Mouse (Mus musculus) cerebellum, postnatal 10 days (tissue): ENCODE data around the gene Gm28230.
A peak's percentile ranks its signal among the peaks of the same experiment; 100 is the strongest.

Experiments
- DNase-seq, 2 experiments: peaks; one replicate each; pipeline ENCODE4 v3.0.0; 2021; ENCODE audit warnings: mixed read lengths in 2 of 2

The Gm28230 gene

GRCm38 (mm10) chr2:74739869-74740268, 13.3 kb downstream of the Gm28230 start:
- no peak for DNase-seq

- peak; percentile 35 to 42 for DNase-seq
Measured at GRCm38 (mm10) chr2:74740311-74741091, 14.0 kb downstream of the Gm28230 start.

- DNase-seq = no peak
Measured at GRCm38 (mm10) chr2:74741252-74741978, 14.9 kb downstream of the Gm28230 start.

GRCm38 (mm10) chr2:74741979-74742277, 15.4 kb downstream of the Gm28230 start:
- no peak for DNase-seq

GRCm38 (mm10) chr2:74745540-74746297, 19.2 kb downstream of the Gm28230 start:
- peak in 1 of 2 experiments; percentile 8 for DNase-seq

GRCm38 (mm10) chr2:74746298-74746921, 19.9 kb downstream of the Gm28230 start:
- peak; percentile 10 to 29 for DNase-seq

- DNase-seq = peak; percentile 14 to 25
Measured at GRCm38 (mm10) chr2:74747006-74747405, 20.5 kb downstream of the Gm28230 start.

- peak; percentile 10 to 40 for DNase-seq
Measured at GRCm38 (mm10) chr2:74747661-74748141, 21.2 kb downstream of the Gm28230 start.

GRCm38 (mm10) chr2:74748436-74748995, 22.0 kb downstream of the Gm28230 start:
- DNase-seq = peak in 1 of 2 experiments; percentile 48

- DNase-seq = peak; percentile 53 to 54
Measured at GRCm38 (mm10) chr2:74749337-74750121, 23.0 kb downstream of the Gm28230 start.

- peak in 1 of 2 experiments; percentile 4 for DNase-seq
Measured at GRCm38 (mm10) chr2:74750731-74751250, 24.3 kb downstream of the Gm28230 start.

- peak in 1 of 2 experiments; percentile 2 for DNase-seq
Measured at GRCm38 (mm10) chr2:74751861-74752260, 25.3 kb downstream of the Gm28230 start.

- DNase-seq = peak in 1 of 2 experiments; percentile 4
Measured at GRCm38 (mm10) chr2:74752431-74753174, 26.1 kb downstream of the Gm28230 start.

GRCm38 (mm10) chr2:74753175-74753523, 26.6 kb downstream of the Gm28230 start:
- DNase-seq = no peak

- DNase-seq = no peak
Measured at GRCm38 (mm10) chr2:74753711-74754110, 27.2 kb downstream of the Gm28230 start.

GRCm38 (mm10) chr2:74760146-74760545, 33.6 kb downstream of the Gm28230 start:
- DNase-seq = no peak

- no peak for DNase-seq
Measured at GRCm38 (mm10) chr2:74761941-74762340, 35.4 kb downstream of the Gm28230 start.

GRCm38 (mm10) chr2:74762522-74763244, 36.2 kb downstream of the Gm28230 start, which contains the start of gene Hoxd1:
Gene Hoxd1 (plus strand): TSS chr2:74762980.
- peak; percentile 50 for DNase-seq

GRCm38 (mm10) chr2:74763245-74763735, 36.8 kb downstream of the Gm28230 start:
- DNase-seq = no peak

GRCm38 (mm10) chr2:74763976-74764375, 37.4 kb downstream of the Gm28230 start:
- DNase-seq = no peak
